Mouse (Mus musculus) gastrocnemius, postnatal 10 days (tissue): ENCODE measurements around the gene Wipi2. TPM values are rescaled to one million over a fixed set of nuclear protein-coding genes. Genes with fewer than 3 reads are reported as not detected.

Experiments
- total RNA-seq, 2 experiments: library from RNA; stranded (reverse); gene quantifications; 2 replicates each; pipeline ENCODE4 v1.2.3; 2021

The Wipi2 gene
- total RNA-seq, 2 experiments from 2014 or later = 29.2 to 33.6 TPM

Other genes with a start within 250 kb of the Wipi2 start
- 10 to 100 TPM; 17.5 to 19.1 TPM for gene Foxk1, start 226.2 kb upstream of the Wipi2 start, total RNA-seq
- 1 to 10 TPM; 4.3 to 4.8 TPM for gene Ap5z1, start 163.8 kb upstream of the Wipi2 start, total RNA-seq
- under 1 TPM; 0.18 to 0.19 TPM for gene Papolb, start 97.6 kb upstream of the Wipi2 start, total RNA-seq
- 1 to 10 TPM; 2.7 to 2.9 TPM for gene Radil, start 76.6 kb upstream of the Wipi2 start, total RNA-seq
- gene Mmd2, start 18.9 kb upstream of the Wipi2 start, total RNA-seq = under 1 TPM; 0.31 to 0.43 TPM
- under 1 TPM; 0.56 to 0.65 TPM for gene Slc29a4, start 64.8 kb downstream of the Wipi2 start, total RNA-seq
- 10 to 100 TPM; 44.8 to 64.7 TPM for gene Tnrc18, start 190.0 kb downstream of the Wipi2 start, total RNA-seq